Mouse (Mus musculus): ENCODE measurements at regions not wholly inside any gene's neighbourhood (a gene's known extent, or its start where the extent isn't known, plus 50 kb on each side); places are given as distances from the start of the nearest gene placed in this dataset.

GRCm38 (mm10) chr6:139391307-139391706 is 110.5 kb downstream of the Rergl start:
- peak; percentile 41 for DNase-seq (ENCODE audit: low spot score)

GRCm38 (mm10) chr6:139350939-139351338 is 150.8 kb downstream of the Rergl start:
- no peak for DNase-seq (ENCODE audit: low spot score)

- DNase-seq (ENCODE audit: low spot score) = no peak
Observed at GRCm38 (mm10) chr6:139325226-139325625, 176.6 kb downstream of the Rergl start.

- DNase-seq (ENCODE audit: low spot score) = peak; percentile 9
Observed at GRCm38 (mm10) chr6:139307651-139308050, 194.1 kb downstream of the Rergl start.

GRCm38 (mm10) chr6:139304306-139304705 is 197.5 kb downstream of the Rergl start:
- no peak for DNase-seq (ENCODE audit: low spot score)

- DNase-seq (ENCODE audit: low spot score) = peak; percentile 5
Observed at GRCm38 (mm10) chr6:139295701-139296100, 206.1 kb downstream of the Rergl start.

GRCm38 (mm10) chr6:139279093-139279492 is 222.7 kb downstream of the Rergl start:
- DNase-seq (ENCODE audit: low spot score) = no peak

- no peak for DNase-seq (ENCODE audit: low spot score)
Observed at GRCm38 (mm10) chr6:139275512-139275911, 226.3 kb downstream of the Rergl start.

GRCm38 (mm10) chr6:139253704-139254103 is 248.1 kb downstream of the Rergl start:
- DNase-seq (ENCODE audit: low spot score) = no peak

GRCm38 (mm10) chr6:139248920-139249547 is 252.7 kb downstream of the Rergl start:
- DNase-seq (ENCODE audit: low spot score) = peak; percentile 64

GRCm38 (mm10) chr6:139226127-139226526 is 275.6 kb downstream of the Rergl start:
- DNase-seq (ENCODE audit: low spot score) = no peak

GRCm38 (mm10) chr6:139214488-139214887 is 287.3 kb downstream of the Rergl start:
- no peak for DNase-seq (ENCODE audit: low spot score)

GRCm38 (mm10) chr6:139210256-139210655 is 291.5 kb downstream of the Rergl start:
- no peak for DNase-seq (ENCODE audit: low spot score)

- DNase-seq (ENCODE audit: low spot score) = peak; percentile 4
Observed at GRCm38 (mm10) chr6:139198601-139199000, 303.2 kb downstream of the Rergl start.

GRCm38 (mm10) chr6:139186431-139186830 is 315.3 kb downstream of the Rergl start:
- DNase-seq (ENCODE audit: low spot score) = no peak

GRCm38 (mm10) chr6:139160352-139160751 is 341.4 kb downstream of the Rergl start:
- peak; percentile 4 for DNase-seq (ENCODE audit: low spot score)

GRCm38 (mm10) chr6:139159741-139160140 is 342.0 kb downstream of the Rergl start:
- peak; percentile 12 for DNase-seq (ENCODE audit: low spot score)

GRCm38 (mm10) chr6:139154802-139155201 is 347.0 kb downstream of the Rergl start:
- no peak for DNase-seq (ENCODE audit: low spot score)

- DNase-seq (ENCODE audit: low spot score) = no peak
Observed at GRCm38 (mm10) chr6:139135693-139136092, 366.1 kb downstream of the Rergl start.

- peak; percentile 4 for DNase-seq (ENCODE audit: low spot score)
Observed at GRCm38 (mm10) chr6:139132083-139132679, 369.6 kb downstream of the Rergl start.

GRCm38 (mm10) chr6:139108263-139108662 is 393.5 kb downstream of the Rergl start:
- no peak for DNase-seq (ENCODE audit: low spot score)

- no peak for DNase-seq (ENCODE audit: low spot score)
Observed at GRCm38 (mm10) chr6:139103397-139103796, 398.4 kb downstream of the Rergl start.

- no peak for DNase-seq (ENCODE audit: low spot score)
Observed at GRCm38 (mm10) chr6:139099273-139099672, 402.5 kb downstream of the Rergl start.

- no peak for DNase-seq (ENCODE audit: low spot score)
Observed at GRCm38 (mm10) chr6:139075433-139075832, 417.1 kb upstream of the Igbp1b start.

Data from layer of hippocampus, adult 11-12 months (tissue).